Mouse (Mus musculus) stomach, embryonic 16.5 days (tissue): ENCODE measurements around the gene Vmn1r239-ps. TPM values are rescaled to one million over a fixed set of nuclear protein-coding genes. Genes with fewer than 3 reads are reported as not detected.
A peak's percentile ranks its signal among the peaks of the same experiment; 100 is the strongest.
"Not testable (repeated sequence)": the region's sequence is repeated elsewhere in the genome, so short reads cannot be mapped to it uniquely, and the experiment has no call there.

ENCODE experiments used
- ATAC-seq: fragments of 200-750 bp; cut with Nextera tagmentation; 2 replicates; pipeline ENCODE4 v1.8.0; 2017; ENCODE audit warnings: moderate number of reproducible peaks, moderate TSS enrichment; ENCODE audit not compliant: insufficient read depth, low FRiP score
- H3K27ac ChIP-seq: fragments of 300-500 bp; sonication (generic); 2 replicates; pipeline ENCODE4 v1.5.1; 2014; ENCODE audit warnings: low read length
- H3K27me3 ChIP-seq: fragments of 300-500 bp; sonication (generic); 2 replicates; pipeline ENCODE4 v1.6.1; 2014; ENCODE audit warnings: low read length, control low read depth, mixed read lengths; ENCODE audit not compliant: control insufficient read depth, insufficient read depth
- H3K36me3 ChIP-seq: fragments of 300-500 bp; sonication (generic); 2 replicates; pipeline ENCODE4 v1.6.1; 2014; ENCODE audit warnings: low read length; ENCODE audit not compliant: control insufficient read depth, insufficient read depth
- H3K4me1 ChIP-seq: fragments of 300-500 bp; sonication (generic); 2 replicates; pipeline ENCODE4 v1.6.1; 2014; ENCODE audit warnings: low read length, control low read depth, mixed read lengths; ENCODE audit not compliant: control insufficient read depth, insufficient read depth
- H3K4me2 ChIP-seq: fragments of 300-500 bp; sonication (generic); 2 replicates; pipeline ENCODE4 v1.6.1; 2014; ENCODE audit warnings: low read depth, low read length, mixed read lengths
- H3K4me3 ChIP-seq: fragments of 300-500 bp; sonication (generic); replicated peaks from 2 replicates; pipeline ENCODE4 v1.5.1; 2014; ENCODE audit warnings: mild to moderate bottlenecking, low read length
- H3K9ac ChIP-seq: fragments of 300-500 bp; sonication (generic); 2 replicates; pipeline ENCODE4 v1.6.1; 2014; ENCODE audit warnings: low read length
- H3K9me3 ChIP-seq: fragments of 300-500 bp; sonication (generic); replicated peaks from 2 replicates; pipeline ENCODE4 v1.6.1; 2016; ENCODE audit warnings: low read length, control low read depth; ENCODE audit not compliant: control insufficient read depth
- WGBS: fragments of 180-500 bp; shearing (Covaris S2); extraction: QIAGEN DNeasy Blood & Tissue Kit; methylation state at CpG from one replicate; pipeline ENCODE4 v1.1.7; 2014; 5-methylcytosine and 5-hydroxymethylcytosine counted together
- polyA plus RNA-seq: library from polyadenylated mRNA; unstranded; fragments of >200 nt; fragmentation: Nextera tagmentation; extraction: Ambion mirVana; gene quantifications from 2 replicates; pipeline ENCODE4 v1.2.1, GENCODE M21; 2015

Vmn1r239-ps gene
- not detected in 2 replicates for polyA plus RNA-seq

DNA sequence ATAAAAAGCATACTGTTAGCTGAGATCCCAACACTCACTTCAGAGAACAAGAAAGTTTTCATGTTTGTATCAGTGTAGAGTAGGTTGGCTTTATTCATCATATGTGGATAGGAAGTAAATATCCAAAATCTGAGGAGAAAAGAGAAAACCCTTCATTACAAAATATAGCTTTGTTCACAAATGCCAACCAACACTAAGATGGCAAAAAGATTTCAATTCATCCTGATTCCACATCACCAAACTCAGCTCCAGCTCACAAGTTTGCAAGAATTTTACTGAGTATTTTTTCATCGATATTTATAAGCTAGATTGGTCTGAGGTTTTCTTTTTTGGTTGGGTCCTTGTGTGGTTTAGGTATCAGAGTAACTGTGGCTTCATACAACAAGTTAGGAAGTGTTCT is at the start of gene Vmn1r239-ps:
Gene Vmn1r239-ps, minus strand, starts transcription at position 101 of the 400 bp plus-strand sequence.
- 74% methylated on average over 1 of the region's 1 CpGs for WGBS
- not testable (repeated sequence) for H3K9me3 ChIP-seq, H3K4me3 ChIP-seq, H3K4me2 ChIP-seq, H3K9ac ChIP-seq, ATAC-seq, H3K27ac ChIP-seq, H3K4me1 ChIP-seq, H3K27me3 ChIP-seq, H3K36me3 ChIP-seq

DNA sequence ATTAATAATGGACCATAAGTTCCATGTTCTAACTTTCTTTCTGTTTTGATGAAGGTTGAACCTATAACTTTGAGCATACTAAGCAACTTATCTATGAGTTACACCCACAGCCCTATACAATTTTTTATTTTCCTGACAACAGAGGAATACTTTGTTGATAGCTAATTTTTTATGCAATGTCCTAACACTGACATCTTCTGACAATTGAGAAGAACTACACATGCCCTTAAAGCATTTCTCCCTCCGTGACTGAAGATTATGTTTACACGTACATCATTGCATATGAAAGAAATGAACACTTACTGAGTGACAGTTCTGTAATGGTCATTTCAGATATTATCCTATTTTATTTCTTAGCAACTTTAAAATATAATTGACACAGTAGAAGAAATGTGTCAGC is 36.0 kb upstream of the Vmn1r239-ps start:
- no peaks in the 10 kb centered on the region for H3K27me3 ChIP-seq
- ATAC-seq: no peak
- no peak overlapping the region for H3K27ac ChIP-seq
- H3K9me3 ChIP-seq: no peaks in the 10 kb centered on the region
- H3K4me1 ChIP-seq: no peaks in the 10 kb centered on the region
- no peak overlapping the region for H3K4me3 ChIP-seq
- H3K36me3 ChIP-seq: no peaks in the 10 kb centered on the region
- no peak overlapping the region for H3K4me2 ChIP-seq
- WGBS: 59% methylated on average over 2 of the region's 2 CpGs
- H3K9ac ChIP-seq: no peak overlapping the region

DNA sequence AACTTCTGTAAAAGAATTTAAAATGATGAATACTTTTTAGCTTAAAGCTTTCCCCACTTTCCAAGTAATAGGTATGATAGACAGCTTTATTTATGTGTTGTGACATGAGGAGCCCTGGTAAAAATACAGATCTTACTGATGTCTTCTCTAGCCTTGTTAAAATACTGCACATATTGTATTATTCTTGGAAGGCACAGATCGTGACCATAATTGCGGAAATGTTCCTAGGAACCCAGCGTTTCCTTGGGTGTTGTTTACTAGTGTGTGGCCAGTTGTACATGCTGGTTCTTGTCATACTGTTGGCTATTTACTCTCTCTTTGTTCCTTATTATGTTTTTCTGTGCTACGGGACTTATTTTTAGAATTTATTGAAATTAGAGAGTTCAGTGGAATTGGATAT is 10.1 kb downstream of the Vmn1r239-ps start:
- WGBS: 82% methylated on average over 4 of the region's 4 CpGs
- H3K36me3 ChIP-seq: no peaks in the 10 kb centered on the region
- no peak overlapping the region for H3K9ac ChIP-seq
- H3K9me3 ChIP-seq: no peaks in the 10 kb centered on the region
- H3K27me3 ChIP-seq: no peaks in the 10 kb centered on the region
- no peak overlapping the region for H3K4me2 ChIP-seq
- H3K4me3 ChIP-seq: no peak overlapping the region
- H3K27ac ChIP-seq: no peak overlapping the region
- ATAC-seq: no peak
- H3K4me1 ChIP-seq: no peaks in the 10 kb centered on the region

DNA sequence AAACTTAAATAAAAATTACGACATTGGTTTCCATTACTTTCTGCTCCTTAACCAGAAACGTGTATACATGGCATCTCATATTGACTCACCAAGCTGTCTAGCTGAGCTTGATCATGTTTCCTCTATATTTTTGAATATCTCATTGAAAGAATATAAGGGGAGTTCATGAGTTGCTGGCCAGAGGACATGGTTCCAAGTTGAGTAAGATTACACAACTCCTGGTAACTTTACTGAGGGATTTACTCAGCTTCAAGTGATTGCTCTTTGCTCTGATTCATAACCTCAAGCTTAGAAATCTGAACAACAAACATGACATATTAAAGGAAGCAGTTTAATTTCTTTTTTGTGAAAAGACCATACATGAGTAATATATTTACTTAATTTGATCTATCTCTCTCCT is 18.1 kb downstream of the Vmn1r239-ps start:
- Histone ChIP-seq H3K4me1 (no peaks in the 10 kb centered on the region), H3K36me3 (no peaks in the 10 kb centered on the region), H3K27ac (no peak overlapping the region), H3K27me3 (no peaks in the 10 kb centered on the region), H3K4me3 (no peak overlapping the region), H3K9me3 (no peaks in the 10 kb centered on the region), H3K9ac (no peak overlapping the region), H3K4me2 (no peak overlapping the region)
- no peak for ATAC-seq
- WGBS: 79% methylated on average over 2 of the region's 2 CpGs

DNA sequence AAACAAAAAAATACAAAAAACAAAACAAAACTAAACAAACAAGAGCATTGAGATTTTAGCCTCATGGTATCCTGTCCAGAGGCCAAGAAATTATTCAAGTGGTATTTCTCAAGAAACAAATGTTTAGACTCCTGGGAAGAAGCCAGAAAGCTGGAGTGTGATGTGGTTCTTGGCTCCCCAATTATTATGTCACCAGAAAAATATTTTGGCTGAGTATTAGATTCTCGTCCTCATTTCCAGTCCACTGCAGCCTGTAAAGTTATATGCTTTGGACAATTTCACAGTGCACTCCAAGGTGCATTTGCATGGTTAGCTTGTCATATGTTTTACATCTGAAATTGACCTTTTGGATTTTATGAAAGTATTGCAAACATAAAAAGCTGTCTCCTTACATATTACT is 23.8 kb downstream of the Vmn1r239-ps start:
- H3K9ac ChIP-seq: no peak overlapping the region
- no peaks in the 10 kb centered on the region for H3K9me3 ChIP-seq
- WGBS: 44% methylated on average over 1 of the region's 1 CpGs
- no peaks in the 10 kb centered on the region for H3K36me3 ChIP-seq
- H3K4me1 ChIP-seq: no peaks in the 10 kb centered on the region
- H3K4me2 ChIP-seq: no peak overlapping the region
- no peak overlapping the region for H3K4me3 ChIP-seq
- peak; percentile 60; the same call in 1 of the 2 replicates for ATAC-seq
- no peak overlapping the region for H3K27ac ChIP-seq
- H3K27me3 ChIP-seq: no peaks in the 10 kb centered on the region

DNA sequence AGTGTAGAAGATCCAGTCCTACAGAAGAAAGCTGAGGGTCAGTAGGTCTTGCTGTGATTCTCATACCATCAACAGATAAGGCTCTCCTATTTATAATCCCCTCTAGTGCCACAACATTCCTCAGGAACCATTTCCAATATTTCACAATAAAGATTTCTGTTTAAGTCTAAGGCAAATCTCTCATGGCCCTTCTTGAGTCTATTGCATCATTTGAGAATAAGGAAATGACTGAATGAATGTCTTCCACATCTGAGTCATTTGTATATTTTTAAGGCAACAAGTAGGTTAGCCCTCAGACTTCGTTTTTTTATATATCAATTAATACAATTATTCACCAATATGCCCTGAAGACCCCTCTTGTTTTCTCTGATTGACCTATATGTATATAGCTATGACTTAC is 24.4 kb downstream of the Vmn1r239-ps start, which contains the start of gene Il13ra2:
Gene Il13ra2, minus strand, starts transcription at position 64 of the 400 bp plus-strand sequence.
- no peak within 1 kb of the TSS for H3K27ac ChIP-seq
- 47% methylated on average over 1 of the region's 1 CpGs for WGBS
- ATAC-seq: no peak
- no peak within 1 kb of the TSS for H3K4me2 ChIP-seq
- no peaks in the 10 kb centered on the region for H3K36me3 ChIP-seq
- no peaks in the 10 kb centered on the region for H3K27me3 ChIP-seq
- no peak within 1 kb of the TSS for H3K9ac ChIP-seq
- H3K4me1 ChIP-seq: no peaks in the 10 kb centered on the region
- H3K9me3 ChIP-seq: no peaks in the 10 kb centered on the region
- no peak within 1 kb of the TSS for H3K4me3 ChIP-seq

Other genes with a start within 250 kb of the Vmn1r239-ps start
- gene Il13ra2, start 24.5 kb downstream of the Vmn1r239-ps start, polyA plus RNA-seq: 0.17 TPM in 1 of 2 replicates, not detected in the other
- 2.7 and 3.7 TPM in 2 replicates for gene Lrch2, start 100.4 kb upstream of the Vmn1r239-ps start, polyA plus RNA-seq